Mouse (Mus musculus) limb, embryonic 10.5 days (tissue): ENCODE measurements around the gene Cd276. TPM values are rescaled to one million over a fixed set of nuclear protein-coding genes. Genes with fewer than 3 reads are reported as not detected.
"Not testable (repeated sequence)": the region's sequence is repeated elsewhere in the genome, so short reads cannot be mapped to it uniquely, and the experiment has no call there.

Experiments used
- DNase-seq: peaks from one replicate; pipeline ENCODE4 v3.0.0-alpha.2; 2017; ENCODE audit warnings: low spot score
- H3K27ac ChIP-seq: fragments of 300-500 bp; sonication (generic); 2 replicates; pipeline ENCODE4 v1.5.1; 2016; ENCODE audit warnings: mild to moderate bottlenecking
- H3K27me3 ChIP-seq: fragments of 300-500 bp; sonication (generic); 2 replicates; pipeline ENCODE4 v1.6.1; 2016; ENCODE audit warnings: low read depth, mild to moderate bottlenecking; ENCODE audit not compliant: poor library complexity, severe bottlenecking
- H3K36me3 ChIP-seq: fragments of 300-500 bp; sonication (generic); 2 replicates; pipeline ENCODE4 v1.6.1; 2016; ENCODE audit warnings: mild to moderate bottlenecking, moderate library complexity
- H3K4me1 ChIP-seq: fragments of 300-500 bp; sonication (generic); 2 replicates; pipeline ENCODE4 v1.6.1; 2016
- H3K4me3 ChIP-seq: fragments of 300-500 bp; sonication (generic); 2 replicates; pipeline ENCODE4 v1.5.1; 2016; ENCODE audit warnings: mild to moderate bottlenecking, moderate library complexity
- H3K9me3 ChIP-seq: fragments of 300-500 bp; sonication (generic); replicated peaks from 2 replicates; pipeline ENCODE4 v1.6.1; 2016; ENCODE audit warnings: mild to moderate bottlenecking
- WGBS: fragments of 180-500 bp; shearing (Covaris S2); methylation state at CpG from one replicate; pipeline ENCODE4 v1.1.7; 2016; 5-methylcytosine and 5-hydroxymethylcytosine counted together
- polyA plus RNA-seq: library from polyadenylated mRNA; unstranded; fragments of >200 nt; fragmentation: Nextera tagmentation; extraction: Ambion mirVana; gene quantifications from 2 replicates; pipeline ENCODE4 v1.2.1, GENCODE M21; 2016

The Cd276 gene
- polyA plus RNA-seq, 1 experiment from 2014 or later = 64.8 TPM

GRCm38 (mm10) chr9:58565945-58566344 lies 10.7 kb upstream of the Cd276 start:
- H3K4me1 ChIP-seq, H3K36me3 ChIP-seq, H3K9me3 ChIP-seq, H3K4me3 ChIP-seq, H3K27me3 ChIP-seq, H3K27ac ChIP-seq, DNase-seq: not testable (repeated sequence)
- 77% methylated on average over 3 of the region's 3 CpGs for WGBS

GRCm38 (mm10) chr9:58560211-58560610 lies 5.0 kb upstream of the Cd276 start:
- Histone ChIP-seq H3K9me3 (no peaks in the 10 kb centered on the region), H3K4me1 (peaks cover 18% of the 10 kb centered on the region), H3K27me3 (0 out of 2 replicates have a peak, but pooled peaks cover 5% of the 10 kb centered on the region), H3K36me3 (no peaks in the 10 kb centered on the region), H3K4me3 (no peak overlapping the region), H3K27ac (no peak overlapping the region)
- no peak for DNase-seq
- WGBS = 74% methylated on average over 3 of the region's 3 CpGs

GRCm38 (mm10) chr9:58557457-58558455 lies 2.5 kb upstream of the Cd276 start:
- no peak for DNase-seq
- Histone ChIP-seq H3K36me3 (no peaks in the 10 kb centered on the region), H3K4me1 (peaks cover 41% of the 10 kb centered on the region), H3K4me3 (no peak overlapping the region), H3K27me3 (0 out of 2 replicates have a peak, but pooled peaks cover 5% of the 10 kb centered on the region), H3K27ac (no peak overlapping the region), H3K9me3 (no peaks in the 10 kb centered on the region)
- 82% methylated on average over 3 of the region's 3 CpGs for WGBS

- Histone ChIP-seq H3K9me3 (no peaks in the 10 kb centered on the region), H3K27me3 (0 out of 2 replicates have a peak, but pooled peaks cover 5% of the 10 kb centered on the region), H3K27ac (no peak overlapping the region), H3K4me1 (peaks cover 47% of the 10 kb centered on the region), H3K4me3 (no peak overlapping the region), H3K36me3 (peaks cover 7% of the 10 kb centered on the region; the same call in 1 of the 2 replicates)
- no peak for DNase-seq
- WGBS = 74% methylated on average over 7 of the region's 7 CpGs
Measured at GRCm38 (mm10) chr9:58556627-58557026, 1.4 kb upstream of the Cd276 start.

- Histone ChIP-seq H3K36me3 (peaks cover 12% of the 10 kb centered on the region; the same call in 1 of the 2 replicates), H3K27ac (peak overlapping the region; percentile 99), H3K4me3 (peak overlapping the region; percentile 93), H3K4me1 (peaks cover 47% of the 10 kb centered on the region), H3K27me3 (0 out of 2 replicates have a peak, but pooled peaks cover 5% of the 10 kb centered on the region), H3K9me3 (no peaks in the 10 kb centered on the region)
- 29% methylated on average over 9 of the region's 9 CpGs for WGBS
- DNase-seq = no peak
Measured at GRCm38 (mm10) chr9:58555685-58556414, 613 bp upstream of the Cd276 start.

GRCm38 (mm10) chr9:58554056-58554907 lies 955 bp downstream of the Cd276 start:
- Histone ChIP-seq H3K36me3 (peaks cover 12% of the 10 kb centered on the region; the same call in 1 of the 2 replicates), H3K27me3 (0 out of 2 replicates have a peak, but pooled peaks cover 5% of the 10 kb centered on the region), H3K4me1 (peaks cover 52% of the 10 kb centered on the region), H3K4me3 (peak overlapping the region; percentile 93), H3K9me3 (no peaks in the 10 kb centered on the region), H3K27ac (peak overlapping the region; percentile 99)
- peak; percentile 76 for DNase-seq
- 14% methylated on average over 23 of the region's 23 CpGs for WGBS

- H3K4me3 ChIP-seq = no peak overlapping the region
- 83% methylated on average over 9 of the region's 9 CpGs for WGBS
- H3K36me3 ChIP-seq = peaks cover 12% of the 10 kb centered on the region; the same call in 1 of the 2 replicates
- no peaks in the 10 kb centered on the region for H3K9me3 ChIP-seq
- no peaks in the 10 kb centered on the region for H3K27me3 ChIP-seq
- H3K4me1 ChIP-seq = peaks cover 62% of the 10 kb centered on the region
- DNase-seq = no peak
- H3K27ac ChIP-seq = no peak overlapping the region
Measured at GRCm38 (mm10) chr9:58552083-58552482, 3.2 kb downstream of the Cd276 start.

GRCm38 (mm10) chr9:58550928-58551327 lies 4.3 kb downstream of the Cd276 start:
- no peak overlapping the region for H3K4me3 ChIP-seq
- H3K9me3 ChIP-seq = no peaks in the 10 kb centered on the region
- peaks cover 59% of the 10 kb centered on the region for H3K4me1 ChIP-seq
- peaks cover 12% of the 10 kb centered on the region; the same call in 1 of the 2 replicates for H3K36me3 ChIP-seq
- no peaks in the 10 kb centered on the region for H3K27me3 ChIP-seq
- WGBS = 94% methylated on average over 6 of the region's 6 CpGs
- DNase-seq = no peak
- no peak overlapping the region for H3K27ac ChIP-seq

- WGBS = 83% methylated on average over 3 of the region's 3 CpGs
- H3K36me3 ChIP-seq = peaks cover 12% of the 10 kb centered on the region; the same call in 1 of the 2 replicates
- H3K4me3 ChIP-seq = no peak overlapping the region
- no peak for DNase-seq
- peaks cover 46% of the 10 kb centered on the region for H3K4me1 ChIP-seq
- no peaks in the 10 kb centered on the region for H3K9me3 ChIP-seq
- H3K27me3 ChIP-seq = no peaks in the 10 kb centered on the region
- no peak overlapping the region for H3K27ac ChIP-seq
Measured at GRCm38 (mm10) chr9:58549694-58550093, 5.5 kb downstream of the Cd276 start.

GRCm38 (mm10) chr9:58548897-58549296 lies 6.3 kb downstream of the Cd276 start:
- H3K27me3 ChIP-seq = no peaks in the 10 kb centered on the region
- DNase-seq = no peak
- H3K27ac ChIP-seq = no peak overlapping the region
- H3K36me3 ChIP-seq = peaks cover 12% of the 10 kb centered on the region; the same call in 1 of the 2 replicates
- H3K4me1 ChIP-seq = peaks cover 38% of the 10 kb centered on the region
- 51% methylated on average over 4 of the region's 4 CpGs for WGBS
- no peak overlapping the region for H3K4me3 ChIP-seq
- no peaks in the 10 kb centered on the region for H3K9me3 ChIP-seq

- Histone ChIP-seq H3K36me3 (0 out of 2 replicates have a peak, but pooled peaks cover 5% of the 10 kb centered on the region), H3K27me3 (no peaks in the 10 kb centered on the region), H3K4me1 (peaks cover 26% of the 10 kb centered on the region), H3K27ac (no peak overlapping the region), H3K9me3 (no peaks in the 10 kb centered on the region), H3K4me3 (no peak overlapping the region)
- DNase-seq = no peak
- WGBS = 87% methylated on average over 11 of the region's 11 CpGs
Measured at GRCm38 (mm10) chr9:58546630-58547360, 8.4 kb downstream of the Cd276 start.
